Mouse (Mus musculus): ENCODE measurements around the gene Acat2. TPM values are rescaled to one million over a fixed set of nuclear protein-coding genes. Genes with fewer than 3 reads are reported as not detected.
"Not testable (repeated sequence)": the region's sequence is repeated elsewhere in the genome, so short reads cannot be mapped to it uniquely, and the experiment has no call there.

Gene Acat2
- polyA plus RNA-seq (2015; fragmentation: Nextera tagmentation; extraction: Ambion mirVana), result 306 and 330 TPM in 2 replicates

DNA sequence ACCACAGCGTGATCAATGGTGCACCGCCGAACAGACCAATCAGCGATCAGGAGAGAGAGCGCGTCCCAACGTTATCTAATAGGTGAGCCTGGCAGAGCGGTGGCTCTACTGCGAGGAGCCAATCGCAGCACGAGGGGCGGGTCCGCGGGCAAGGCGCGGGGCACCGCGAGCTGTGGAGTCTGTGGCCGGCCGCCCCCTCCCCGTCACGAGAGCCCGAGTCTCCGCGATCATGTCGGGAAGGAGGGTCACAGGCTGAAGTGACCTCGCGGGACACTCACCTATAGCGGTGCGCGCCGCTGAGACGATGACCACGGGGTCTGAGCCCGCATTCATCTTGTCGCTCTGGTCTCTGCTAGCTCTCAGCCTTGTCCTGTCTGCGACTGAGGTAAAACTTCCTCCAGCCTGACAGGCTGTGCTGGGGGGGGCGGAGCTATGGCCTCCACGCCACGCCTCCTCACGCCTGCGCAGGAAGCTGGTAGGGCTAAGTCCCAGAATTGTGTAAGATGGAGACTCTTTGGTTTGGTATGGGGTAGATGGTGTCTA is at the start of gene Acat2:
Gene Acat2 (minus strand): TSS at position 417 of the 543 bp plus-strand sequence.
- peaks cover 23% of the 10 kb centered on the region for H3K36me3 ChIP-seq
- no peaks in the 10 kb centered on the region for H3K9me3 ChIP-seq
- peaks cover 32% of the 10 kb centered on the region for H3K4me1 ChIP-seq (replicated peaks)
- H3K9ac ChIP-seq, result peak within 1 kb of the TSS; percentile 73
- H3K27me3 ChIP-seq, result no peaks in the 10 kb centered on the region
- peak; percentile 99 for ATAC-seq (ENCODE audit: low read depth)
- H3K27ac ChIP-seq (replicated peaks), result peak within 1 kb of the TSS; percentile 94
- H3K4me2 ChIP-seq, result peak within 1 kb of the TSS; percentile 73
- WGBS, result under 1% methylated on average over 41 of the region's 42 CpGs
- peak within 1 kb of the TSS; percentile 65 for H3K4me3 ChIP-seq

- 51% methylated on average over 3 of the region's 3 CpGs for WGBS
- no peak overlapping the region for H3K4me2 ChIP-seq
- ATAC-seq (ENCODE audit: low read depth), result no peak
- H3K9ac ChIP-seq, result no peak overlapping the region
- no peaks in the 10 kb centered on the region for H3K27me3 ChIP-seq
- H3K9me3 ChIP-seq, result no peaks in the 10 kb centered on the region
- H3K36me3 ChIP-seq, result peaks cover 45% of the 10 kb centered on the region
- peaks cover 20% of the 10 kb centered on the region for H3K4me1 ChIP-seq (replicated peaks)
- H3K4me3 ChIP-seq, result no peak overlapping the region
- H3K27ac ChIP-seq (replicated peaks), result no peak overlapping the region
These were observed 49.3 kb upstream of the Acat2 start for GRCm38 (mm10) chr17:13009887-13010286.

DNA sequence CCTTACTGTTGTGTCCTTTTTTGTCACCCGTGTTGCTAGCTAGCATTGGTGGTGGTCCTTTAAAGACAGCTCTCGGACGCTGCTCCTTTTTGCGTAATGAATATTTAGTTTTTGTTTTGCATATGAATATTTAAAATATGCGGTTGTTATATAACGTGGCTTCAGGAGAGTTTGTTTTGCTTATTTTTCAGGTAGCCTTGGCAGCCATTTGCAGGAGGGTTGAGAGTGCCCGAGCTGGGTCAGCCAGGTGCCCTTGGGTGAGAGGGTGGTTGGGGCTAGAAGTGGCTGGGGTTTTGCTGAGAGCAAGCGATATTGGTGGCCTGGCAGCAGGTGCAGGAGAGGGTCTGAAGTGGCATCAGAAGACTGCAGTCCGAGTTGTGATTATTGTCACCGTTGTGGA is 48.0 kb upstream of the Acat2 start:
- Histone ChIP-seq H3K36me3 (peaks cover 31% of the 10 kb centered on the region), H3K4me1 (replicated peaks) (peaks cover 20% of the 10 kb centered on the region), H3K4me3 (peak overlapping the region; percentile 90), H3K9me3 (no peaks in the 10 kb centered on the region), H3K4me2 (peak overlapping the region; percentile 89), H3K9ac (peak overlapping the region; percentile 86), H3K27me3 (no peaks in the 10 kb centered on the region), H3K27ac (replicated peaks) (peak overlapping the region; percentile 91)
- peak; percentile 9; the same call in 1 of the 2 replicates for ATAC-seq (ENCODE audit: low read depth)
- 2% methylated on average over 10 of the region's 10 CpGs for WGBS

GRCm38 (mm10) chr17:13007730-13008425 is 47.3 kb upstream of the Acat2 start:
- H3K4me3 ChIP-seq, result peak overlapping the region; percentile 90
- peak; percentile 97 for ATAC-seq (ENCODE audit: low read depth)
- no peaks in the 10 kb centered on the region for H3K27me3 ChIP-seq
- H3K27ac ChIP-seq (replicated peaks), result peak overlapping the region; percentile 91
- peaks cover 25% of the 10 kb centered on the region for H3K36me3 ChIP-seq
- H3K9me3 ChIP-seq, result no peaks in the 10 kb centered on the region
- under 1% methylated on average over 76 of the region's 76 CpGs for WGBS
- peaks cover 20% of the 10 kb centered on the region for H3K4me1 ChIP-seq (replicated peaks)
- H3K4me2 ChIP-seq, result peak overlapping the region; percentile 89
- peak overlapping the region; percentile 86 for H3K9ac ChIP-seq

DNA sequence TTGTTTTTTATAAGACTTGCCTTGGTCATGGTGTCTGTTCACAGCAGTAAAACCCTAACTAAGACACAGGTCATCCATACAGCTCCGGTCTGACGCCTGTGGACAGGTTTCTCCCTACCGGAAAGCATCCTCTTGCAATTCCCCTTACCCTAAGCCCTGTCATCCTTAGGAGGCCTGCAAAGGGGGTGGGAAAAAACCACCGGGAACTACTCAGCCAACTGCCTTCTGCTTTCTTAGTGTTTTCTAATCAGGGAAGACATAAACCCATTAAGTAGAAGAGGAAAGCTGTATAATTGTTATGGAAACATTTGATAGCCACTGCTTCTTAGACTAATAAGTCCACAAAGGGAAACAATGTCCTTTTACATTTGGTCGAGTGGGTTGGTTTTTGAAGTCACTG is 46.4 kb upstream of the Acat2 start:
- Histone ChIP-seq H3K4me1 (replicated peaks) (peaks cover 20% of the 10 kb centered on the region), H3K27me3 (no peaks in the 10 kb centered on the region), H3K9ac (peak overlapping the region; percentile 86; the same call in 1 of the 2 replicates), H3K4me2 (peak overlapping the region; percentile 89), H3K36me3 (peaks cover 16% of the 10 kb centered on the region), H3K9me3 (no peaks in the 10 kb centered on the region), H3K4me3 (peak overlapping the region; percentile 90), H3K27ac (replicated peaks) (peak overlapping the region; percentile 91; the same call in 1 of the 2 replicates)
- ATAC-seq (ENCODE audit: low read depth), result no peak
- WGBS, result 46% methylated on average over 5 of the region's 5 CpGs

- Histone ChIP-seq H3K4me2 (peak within 1 kb of the TSS; percentile 89), H3K4me3 (peak within 1 kb of the TSS; percentile 90), H3K36me3 (peaks cover 12% of the 10 kb centered on the region), H3K27ac (replicated peaks) (peak within 1 kb of the TSS; percentile 91; the same call in 1 of the 2 replicates), H3K4me1 (replicated peaks) (peaks cover 20% of the 10 kb centered on the region), H3K9ac (peak within 1 kb of the TSS; percentile 86)
- H3K9me3 ChIP-seq; ATAC-seq (ENCODE audit: low read depth); H3K27me3 ChIP-seq: not testable (repeated sequence)
- WGBS, result 96% methylated on average over 2 of the region's 2 CpGs
These were observed 46.0 kb upstream of the Acat2 start, which contains the start of gene Sod2 for GRCm38 (mm10) chr17:13006546-13006945. Gene Sod2, plus strand, starts transcription at chr17:13006846.

- peaks cover 16% of the 10 kb centered on the region for H3K4me1 ChIP-seq (replicated peaks)
- H3K9me3 ChIP-seq; H3K27me3 ChIP-seq; ATAC-seq (ENCODE audit: low read depth); H3K36me3 ChIP-seq; H3K4me2 ChIP-seq; H3K9ac ChIP-seq; H3K4me3 ChIP-seq; H3K27ac ChIP-seq (replicated peaks): not testable (repeated sequence)
- WGBS, result 87% methylated on average over 2 of the region's 2 CpGs
These were observed 43.9 kb upstream of the Acat2 start for GRCm38 (mm10) chr17:13004436-13004835.

DNA sequence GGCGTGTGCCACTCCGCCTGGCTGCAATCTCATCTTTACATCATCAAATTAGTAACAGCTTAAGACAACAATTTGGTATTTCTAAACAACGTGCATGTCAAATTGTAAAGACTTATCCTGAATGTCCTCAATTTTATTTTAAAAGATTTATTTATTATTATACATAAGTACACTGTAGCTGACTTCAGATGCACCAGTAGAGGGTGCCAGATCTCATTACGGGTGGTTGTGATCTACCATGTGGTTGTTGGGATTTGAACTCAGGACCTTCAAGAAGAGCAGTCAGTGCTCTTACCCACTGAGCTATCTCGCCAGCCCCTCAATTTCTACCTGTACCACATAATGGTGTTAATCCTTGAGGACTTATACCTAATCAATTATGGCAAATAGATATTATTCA is 41.7 kb upstream of the Acat2 start:
- ATAC-seq (ENCODE audit: low read depth); H3K4me1 ChIP-seq (replicated peaks); H3K27ac ChIP-seq (replicated peaks); H3K9ac ChIP-seq; H3K36me3 ChIP-seq; H3K9me3 ChIP-seq; H3K4me3 ChIP-seq; H3K4me2 ChIP-seq; H3K27me3 ChIP-seq: not testable (repeated sequence)
- WGBS, result 93% methylated on average over 5 of the region's 5 CpGs

GRCm38 (mm10) chr17:12999069-12999468 is 38.5 kb upstream of the Acat2 start:
- Histone ChIP-seq H3K4me3 (no peak overlapping the region), H3K27me3 (no peaks in the 10 kb centered on the region), H3K9ac (no peak overlapping the region), H3K36me3 (no peaks in the 10 kb centered on the region), H3K9me3 (no peaks in the 10 kb centered on the region), H3K27ac (replicated peaks) (no peak overlapping the region), H3K4me1 (replicated peaks) (no peaks in the 10 kb centered on the region), H3K4me2 (no peak overlapping the region)
- ATAC-seq (ENCODE audit: low read depth), result no peak
- WGBS, result 68% methylated on average over 6 of the region's 6 CpGs

DNA sequence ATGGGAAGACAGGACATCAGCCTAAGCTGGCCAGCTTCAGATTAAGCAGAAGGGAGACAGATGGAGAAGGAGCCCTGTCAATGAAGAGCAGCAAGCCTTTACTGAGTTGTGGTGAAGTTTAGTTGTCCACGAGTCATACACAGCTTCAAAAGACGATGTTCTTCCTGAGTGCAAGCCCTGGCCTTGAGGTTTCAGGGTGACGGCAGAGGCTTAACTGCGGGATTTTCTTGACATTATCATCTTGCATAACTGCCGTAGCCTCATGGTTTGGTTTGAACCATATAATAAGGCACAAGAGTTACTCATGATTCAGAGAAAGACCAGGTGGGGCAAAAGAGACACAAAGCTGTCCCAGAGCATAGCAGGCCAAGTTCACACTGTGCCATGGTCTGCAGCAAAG is 37.3 kb upstream of the Acat2 start:
- Histone ChIP-seq H3K4me1 (replicated peaks) (0 out of 2 replicates have a peak, but pooled peaks cover 3% of the 10 kb centered on the region), H3K9me3 (no peaks in the 10 kb centered on the region), H3K9ac (no peak overlapping the region), H3K4me2 (no peak overlapping the region), H3K36me3 (no peaks in the 10 kb centered on the region), H3K27me3 (no peaks in the 10 kb centered on the region), H3K4me3 (no peak overlapping the region), H3K27ac (replicated peaks) (no peak overlapping the region)
- WGBS, result 81% methylated on average over 5 of the region's 5 CpGs
- ATAC-seq (ENCODE audit: low read depth), result no peak

- H3K36me3 ChIP-seq, result no peaks in the 10 kb centered on the region
- H3K4me2 ChIP-seq, result no peak overlapping the region
- 0 out of 2 replicates have a peak, but pooled peaks cover 3% of the 10 kb centered on the region for H3K4me1 ChIP-seq (replicated peaks)
- no peak overlapping the region for H3K4me3 ChIP-seq
- H3K9me3 ChIP-seq, result no peaks in the 10 kb centered on the region
- no peaks in the 10 kb centered on the region for H3K27me3 ChIP-seq
- ATAC-seq (ENCODE audit: low read depth), result no peak
- H3K9ac ChIP-seq, result no peak overlapping the region
- 21% methylated on average over 3 of the region's 3 CpGs for WGBS
- H3K27ac ChIP-seq (replicated peaks), result no peak overlapping the region
These were observed 35.8 kb upstream of the Acat2 start for GRCm38 (mm10) chr17:12996345-12996744.

GRCm38 (mm10) chr17:12994069-12994468 is 33.5 kb upstream of the Acat2 start, which contains the start of gene Wtap:
Gene Wtap, minus strand, starts transcription at chr17:12994169.
- Histone ChIP-seq H3K36me3 (no peaks in the 10 kb centered on the region), H3K4me1 (replicated peaks) (peaks cover 21% of the 10 kb centered on the region), H3K27ac (replicated peaks) (peak within 1 kb of the TSS; percentile 99), H3K9me3 (no peaks in the 10 kb centered on the region), H3K27me3 (no peaks in the 10 kb centered on the region), H3K4me2 (peak within 1 kb of the TSS; percentile 76), H3K9ac (peak within 1 kb of the TSS; percentile 94), H3K4me3 (peak within 1 kb of the TSS; percentile 70)
- 100% methylated on average over 1 of the region's 1 CpGs for WGBS
- no peak for ATAC-seq (ENCODE audit: low read depth)

All from neural tube, embryonic 13.5 days (tissue).